ENCODE assay signal across 14 mouse cellular contexts in genomic region chr1:135523344-135523743, GRCm38 (mm10).
DNase-seq lines count a peak whose midpoint lies in the region; ATAC-seq lines count a peak whose summit lies in the region.
"Had no signal": no experiment of that assay in that cellular context is flagged by ENCODE, and none has a peak within 500 bp of the region (broad histone marks: within the 10 kb centered on the region; RNA-seq: fewer than 3 reads in every experiment).

No protein-coding gene starts in this region.

- no peak overlapping the region for H3K9ac ChIP-seq in kidney, embryonic 15.5 days
- no peak overlapping the region for H3K9ac ChIP-seq in midbrain, embryonic 11.5 days (ENCODE audit: low read length)
- H3K9ac ChIP-seq: hindbrain, embryonic 12.5 days; liver, embryonic 15.5 days had no signal

- H3K27ac ChIP-seq in heart, embryonic 10.5 days: peak overlapping the region; percentile 83
- peak overlapping the region; percentile 61 for H3K27ac ChIP-seq in kidney, embryonic 15.5 days
- H3K27ac ChIP-seq in midbrain, embryonic 11.5 days (ENCODE audit: low read depth, low read length): no peak overlapping the region
- H3K27ac ChIP-seq: hindbrain, embryonic 12.5 days; liver, embryonic 15.5 days had no signal

- peaks cover 35% of the 10 kb centered on the region for H3K4me1 ChIP-seq in heart, embryonic 10.5 days
- peaks cover 16% of the 10 kb centered on the region for H3K4me1 ChIP-seq in kidney, embryonic 15.5 days
- peaks cover 7% of the 10 kb centered on the region; the same call in 1 of the 2 replicates for H3K4me1 ChIP-seq in midbrain, embryonic 11.5 days (ENCODE audit: control insufficient read depth, insufficient read depth, low read length)
- H3K4me1 ChIP-seq: liver, embryonic 15.5 days had no signal

- H3K36me3 ChIP-seq in heart, embryonic 10.5 days: peaks cover 12% of the 10 kb centered on the region
- peaks cover 6% of the 10 kb centered on the region for H3K36me3 ChIP-seq in kidney, embryonic 15.5 days
- no peaks in the 10 kb centered on the region for H3K36me3 ChIP-seq in midbrain, embryonic 11.5 days (ENCODE audit: control insufficient read depth, insufficient read depth, low read length)
- H3K36me3 ChIP-seq: G1E; liver, embryonic 15.5 days had no signal

- WGBS in heart, embryonic 10.5 days: 74% methylated on average over 2 of the region's 2 CpGs
- WGBS in kidney, embryonic 15.5 days: 80% methylated on average over 2 of the region's 2 CpGs
- WGBS in midbrain, embryonic 11.5 days: 75% methylated on average over 2 of the region's 2 CpGs

- H3K4me3 ChIP-seq in heart, embryonic 10.5 days: no peak overlapping the region
- H3K4me3 ChIP-seq in kidney, embryonic 15.5 days (replicated peaks): no peak overlapping the region
- no peak overlapping the region for H3K4me3 ChIP-seq in midbrain, embryonic 11.5 days (ENCODE audit: low read depth, low read length)
- H3K4me3 ChIP-seq: hindbrain, embryonic 12.5 days; liver, embryonic 15.5 days had no signal

- ATAC-seq in kidney, embryonic 15.5 days (replicated peaks; ENCODE audit: low FRiP score): no peak
- no peak for ATAC-seq in midbrain, embryonic 11.5 days (ENCODE audit: low FRiP score)

- peaks cover 3% of the 10 kb centered on the region; the same call in 1 of the 2 replicates for H3K9me3 ChIP-seq in heart, embryonic 10.5 days
- H3K9me3 ChIP-seq in kidney, embryonic 15.5 days (replicated peaks): no peaks in the 10 kb centered on the region
- no peaks in the 10 kb centered on the region for H3K9me3 ChIP-seq in midbrain, embryonic 11.5 days (ENCODE audit: control insufficient read depth, low read length)
- H3K9me3 ChIP-seq: hindbrain, embryonic 12.5 days; liver, embryonic 15.5 days had no signal

- no peak for DNase-seq in heart, embryonic 10.5 days (ENCODE audit: low spot score)
- no peak for DNase-seq in heart, adult 8-10 months (ENCODE audit: low spot score)
- no peak for DNase-seq in kidney, postnatal 14 days
- DNase-seq in testis, postnatal 10 days (ENCODE audit: low spot score): peak; percentile 35
- no peak for DNase-seq in testis, postnatal 14 days (ENCODE audit: low spot score)
- no peak for DNase-seq in B cell, adult 2 months
- DNase-seq in midbrain, embryonic 11.5 days (ENCODE audit: low spot score, missing footprints): no peak
- DNase-seq: adrenal gland, postnatal 25 days; cerebellum, postnatal 10 days; kidney, postnatal 25 days had no signal

- H3K4me2 ChIP-seq in kidney, embryonic 15.5 days: no peak overlapping the region
- H3K4me2 ChIP-seq in midbrain, embryonic 11.5 days: no peak overlapping the region
- H3K4me2 ChIP-seq: hindbrain, embryonic 12.5 days; liver, embryonic 15.5 days had no signal

- H3K27me3 ChIP-seq in heart, embryonic 10.5 days (ENCODE audit: insufficient read depth, poor library complexity, severe bottlenecking): no peaks in the 10 kb centered on the region
- H3K27me3 ChIP-seq in kidney, embryonic 15.5 days: no peaks in the 10 kb centered on the region
- no peaks in the 10 kb centered on the region for H3K27me3 ChIP-seq in midbrain, embryonic 11.5 days (ENCODE audit: control insufficient read depth, insufficient read depth, low read length)
- H3K27me3 ChIP-seq: hindbrain, embryonic 12.5 days; liver, embryonic 15.5 days had no signal
